Mouse (Mus musculus) gastrocnemius, postnatal 25 days (tissue): Measurements from ENCODE around the gene Hck. TPM values are rescaled to one million over a fixed set of nuclear protein-coding genes. Genes with fewer than 3 reads are reported as not detected.

Experiments used
- DNase-seq: peaks from one replicate; pipeline ENCODE4 v3.0.0; 2022
- long read RNA-seq, 2 experiments: library from polyadenylated mRNA; stranded (forward); transcript quantifications; one replicate each; pipeline ENCODE4 v2.0.0; 2021
- total RNA-seq, 2 experiments: library from RNA; stranded (reverse); gene quantifications; 1 replicate in 1 of 2; 2 replicates in 1 of 2; pipeline ENCODE4 v1.2.3; 2021

Hck gene
- under 1 TPM; 0.21 to 0.26 TPM for total RNA-seq
- long read RNA-seq, experiment 1: 0 reads
- long read RNA-seq, experiment 2: 0 reads

DNA sequence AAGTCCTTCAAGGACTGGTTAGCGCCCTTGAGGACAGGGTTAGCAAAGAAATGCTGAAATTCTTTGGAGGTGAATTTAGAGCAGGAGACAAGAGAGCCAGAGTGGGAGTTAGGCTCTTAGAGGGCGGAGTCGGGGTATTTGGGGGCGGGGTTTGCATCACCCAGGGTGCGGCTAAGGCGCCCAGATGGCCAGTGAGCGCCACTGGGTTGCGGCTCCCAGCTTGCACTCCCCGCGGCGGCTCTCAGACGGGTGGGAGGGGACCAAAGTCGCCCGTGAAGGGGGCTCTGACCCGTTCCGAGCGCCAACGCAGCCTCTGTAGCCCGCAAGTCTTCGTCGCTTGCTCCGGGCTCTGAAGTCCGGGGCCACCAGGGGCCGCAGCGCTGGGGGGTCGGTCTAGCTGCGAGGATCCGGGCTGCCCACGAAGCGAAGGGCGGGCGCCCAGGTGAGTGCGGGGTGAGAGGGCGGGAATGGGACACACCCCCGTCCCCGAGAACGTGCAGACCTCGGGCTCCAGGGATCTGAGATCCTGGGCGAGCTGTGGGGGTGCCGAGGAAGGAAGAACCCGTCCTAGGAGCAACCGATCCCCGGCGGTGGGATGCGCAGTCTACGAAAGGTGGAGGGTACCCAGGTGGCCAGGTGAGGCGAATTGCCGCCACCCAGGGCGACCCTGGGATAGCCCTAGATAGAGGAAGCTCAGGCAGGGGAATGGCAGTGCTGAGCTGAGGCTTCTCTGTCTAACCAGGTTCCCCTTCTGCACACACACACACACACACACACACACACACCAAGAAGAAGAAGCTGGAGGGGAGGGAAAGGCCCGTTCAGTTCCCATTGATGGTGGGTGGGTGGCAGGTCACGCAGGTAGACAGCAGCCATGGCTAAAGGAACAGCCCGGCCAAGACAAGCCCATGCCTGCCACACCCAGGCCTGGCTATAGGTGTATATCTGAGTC lies at the start of gene Hck:
Gene Hck, plus strand, starts transcription at position 156 of the 952 bp plus-strand sequence.
- peak; percentile 33 for DNase-seq

DNA sequence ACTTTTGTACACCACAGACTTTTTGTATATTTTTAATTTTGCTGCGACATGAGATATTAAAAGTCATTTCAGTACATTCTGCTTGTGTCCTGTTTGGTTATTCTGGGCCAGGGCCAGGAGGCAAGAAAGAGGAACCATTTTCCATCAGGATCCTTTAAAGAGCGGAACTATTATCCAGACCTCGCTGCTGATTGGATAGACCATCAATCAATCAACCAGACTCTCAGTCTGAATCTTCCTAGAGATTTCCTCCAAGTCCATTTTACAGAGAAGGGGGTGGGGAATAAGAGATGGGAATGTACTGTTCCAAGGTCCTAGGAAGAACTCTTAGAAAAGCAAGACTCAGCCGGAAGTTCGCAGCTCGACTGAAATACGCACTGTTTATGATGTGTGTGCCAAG lies 48.1 kb upstream of the Hck start:
- no peak for DNase-seq

DNA sequence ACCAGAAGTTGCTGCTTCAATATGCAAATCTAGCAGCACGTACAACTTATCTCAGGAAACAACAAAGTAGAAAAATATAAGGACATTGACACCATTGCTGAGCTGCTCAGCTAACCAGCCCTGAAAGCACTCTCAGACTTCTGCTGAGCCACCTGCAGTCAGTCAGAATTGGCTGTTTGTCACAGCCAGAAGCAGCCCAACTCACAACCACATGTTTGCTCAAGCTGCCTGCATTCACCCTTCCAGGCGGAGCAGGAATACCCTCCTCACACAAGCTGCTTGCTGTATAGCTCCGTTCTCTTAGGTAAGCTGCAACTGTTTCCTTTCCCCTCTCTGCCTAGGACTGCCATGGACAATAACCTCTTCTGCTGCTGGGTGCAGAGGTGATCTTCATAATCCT lies 44.9 kb upstream of the Hck start:
- DNase-seq: no peak

DNA sequence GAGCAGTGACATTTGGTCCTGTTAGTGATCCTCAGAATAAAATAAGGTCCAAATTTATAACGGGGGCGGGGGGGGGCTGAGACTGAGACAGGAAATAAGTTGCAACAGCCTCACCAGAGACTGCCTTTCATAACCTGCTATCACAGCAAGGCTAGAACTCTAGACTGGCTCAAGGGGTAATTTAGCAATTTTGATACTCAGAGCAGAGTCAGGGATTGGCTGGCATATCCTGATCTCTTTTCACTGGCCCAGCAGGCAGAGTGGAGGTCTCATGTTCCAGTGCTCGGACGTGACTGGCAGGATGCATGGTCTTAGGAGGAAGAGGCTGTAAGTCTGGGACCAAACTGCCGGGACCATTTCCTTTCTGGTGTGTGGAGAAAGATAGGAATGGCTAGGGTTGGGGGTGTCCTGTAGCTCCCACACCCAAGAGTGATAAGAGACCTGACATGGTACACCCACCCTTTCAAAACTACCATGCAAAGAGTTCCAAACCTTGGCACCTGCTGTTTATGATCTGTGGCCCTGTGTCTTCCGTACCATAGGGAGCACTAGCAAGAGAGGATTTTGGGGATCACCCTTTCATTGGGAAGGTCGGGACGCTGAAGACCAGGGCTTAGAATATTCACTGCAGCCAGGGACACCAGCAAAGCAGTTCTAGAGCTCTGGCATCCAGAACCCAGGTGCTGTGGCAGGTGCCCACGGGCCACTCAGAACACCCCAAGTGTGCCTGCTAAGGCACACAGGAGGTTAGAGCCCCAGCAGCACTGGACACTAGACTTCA lies 43.9 kb upstream of the Hck start:
- DNase-seq: no peak

DNA sequence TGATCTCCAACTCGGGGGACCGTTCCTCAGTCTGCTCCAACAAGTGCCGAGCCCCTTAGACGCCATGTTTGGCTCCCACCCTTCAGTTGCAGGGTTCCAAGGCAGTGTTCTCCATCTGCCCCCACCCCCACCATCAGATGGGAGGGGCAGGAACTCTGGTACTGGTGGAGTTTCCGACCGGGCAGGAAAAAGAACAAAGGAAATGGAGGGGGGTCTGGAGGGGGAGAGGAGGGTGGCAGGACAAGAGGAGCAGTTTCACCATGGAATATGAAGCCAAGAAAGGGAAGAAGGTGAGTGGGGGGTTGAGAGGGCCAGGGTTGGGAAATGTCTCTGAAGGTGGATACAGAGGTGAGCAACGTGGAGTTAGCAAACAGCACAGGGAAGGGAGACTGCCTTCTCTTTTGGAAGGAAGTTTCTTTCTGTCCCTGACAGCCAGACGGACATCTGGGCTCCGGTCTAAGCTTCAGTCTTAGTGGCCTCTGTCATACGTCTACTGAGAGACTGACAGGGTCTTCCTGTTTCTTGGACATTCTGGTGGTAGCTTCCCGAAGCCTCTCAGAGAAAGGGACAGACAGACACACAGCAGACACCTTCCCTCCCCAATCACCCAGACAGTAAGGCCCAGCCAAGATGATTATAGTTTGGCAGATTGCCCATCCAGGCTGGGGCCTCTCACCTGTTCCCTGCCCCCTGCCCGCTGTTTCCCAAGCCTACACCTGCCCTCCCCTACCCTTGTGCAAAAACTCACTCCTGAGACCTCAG lies 42.3 kb upstream of the Hck start, which contains the start of gene Ccm2l:
Gene Ccm2l, plus strand, starts transcription at position 209 of the 762 bp plus-strand sequence.
- DNase-seq: peak; percentile 55

DNA sequence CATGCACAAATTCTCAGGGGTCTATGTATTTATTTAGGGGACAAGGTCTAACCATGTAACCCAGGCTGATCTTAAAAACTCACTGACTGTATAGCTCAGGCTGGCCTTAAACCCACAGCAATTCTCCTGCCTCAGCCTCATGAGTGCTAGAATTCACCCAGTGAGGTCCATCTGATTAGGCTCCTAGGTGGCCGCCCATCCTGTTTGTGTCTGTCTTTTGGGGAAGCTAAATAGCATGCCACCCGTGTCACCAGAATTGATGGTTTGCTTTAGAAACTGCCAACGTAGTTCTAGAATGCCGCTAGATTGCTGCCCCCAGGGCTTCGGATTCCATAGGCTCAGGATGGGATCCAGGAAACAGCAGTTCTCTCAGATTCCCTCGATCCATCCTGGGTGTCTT lies 41.3 kb upstream of the Hck start:
- no peak for DNase-seq

DNA sequence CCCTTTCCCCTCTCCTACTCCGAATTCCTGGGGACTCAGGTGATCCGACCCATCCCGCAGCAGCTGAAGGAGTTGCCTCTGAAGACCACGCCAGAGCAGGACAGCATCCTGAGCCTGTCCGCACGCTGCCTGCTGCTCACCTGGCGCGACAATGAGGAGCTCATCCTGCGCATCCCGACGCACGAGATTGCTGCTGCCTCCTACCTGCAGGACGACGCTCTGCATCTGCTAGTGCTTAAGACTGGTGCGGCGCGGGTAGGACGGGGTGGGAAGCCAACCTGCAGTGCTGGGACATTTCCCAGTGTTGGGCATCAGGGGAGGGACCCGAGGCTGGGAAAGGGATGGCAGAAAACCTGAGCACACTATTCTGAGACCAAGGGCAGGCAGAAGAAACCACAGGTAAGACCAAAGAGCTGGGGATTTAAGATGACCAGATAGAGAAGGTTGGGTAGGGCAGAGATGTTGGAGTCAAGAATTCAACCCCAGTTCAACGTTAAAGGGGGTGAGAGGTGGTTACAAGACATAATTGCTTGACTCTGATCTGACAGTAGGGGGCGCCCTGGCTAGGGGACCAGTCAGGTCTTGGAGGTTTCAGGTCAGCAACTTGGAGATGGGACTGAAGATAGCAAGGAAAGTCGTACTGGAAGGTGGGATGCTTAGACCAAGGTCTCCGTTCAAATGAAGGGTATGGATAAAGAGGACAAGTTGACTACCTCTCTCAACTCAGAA lies 37.3 kb upstream of the Hck start:
- no peak for DNase-seq

DNA sequence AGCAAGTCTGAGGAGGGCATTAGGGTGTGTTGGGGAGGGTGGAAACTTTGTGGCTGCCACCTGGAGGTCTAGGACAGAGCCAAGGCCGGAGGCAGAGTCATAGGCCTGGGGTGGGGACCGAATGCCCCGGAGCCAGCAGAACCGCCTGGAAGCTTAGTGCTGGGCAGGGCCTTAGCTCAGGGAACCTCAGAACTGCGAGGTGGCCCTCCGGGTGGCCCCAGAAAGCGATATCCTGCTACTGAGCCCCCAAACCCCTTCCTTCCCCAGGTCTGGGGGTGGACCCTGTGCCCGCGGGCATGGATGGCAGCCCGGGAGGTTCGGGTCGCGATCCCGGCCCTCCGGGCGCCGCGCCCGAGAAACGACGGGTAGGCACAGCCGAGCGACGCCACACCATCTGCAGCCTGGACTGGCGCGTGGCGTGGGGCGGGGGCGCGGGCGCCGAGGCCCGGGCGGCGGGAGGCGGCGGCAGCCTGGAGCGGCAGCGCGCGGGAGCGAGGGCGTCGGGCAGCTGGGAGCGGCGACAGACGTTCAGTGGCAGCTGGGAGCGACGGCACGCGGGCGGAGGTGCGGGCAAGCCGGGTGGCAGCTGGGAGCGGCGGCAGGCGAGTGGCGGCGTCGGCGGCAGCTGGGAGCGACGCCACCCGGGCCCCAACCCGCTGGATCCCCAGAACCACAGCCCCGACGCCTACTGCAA lies 36.6 kb upstream of the Hck start:
- DNase-seq: no peak

DNA sequence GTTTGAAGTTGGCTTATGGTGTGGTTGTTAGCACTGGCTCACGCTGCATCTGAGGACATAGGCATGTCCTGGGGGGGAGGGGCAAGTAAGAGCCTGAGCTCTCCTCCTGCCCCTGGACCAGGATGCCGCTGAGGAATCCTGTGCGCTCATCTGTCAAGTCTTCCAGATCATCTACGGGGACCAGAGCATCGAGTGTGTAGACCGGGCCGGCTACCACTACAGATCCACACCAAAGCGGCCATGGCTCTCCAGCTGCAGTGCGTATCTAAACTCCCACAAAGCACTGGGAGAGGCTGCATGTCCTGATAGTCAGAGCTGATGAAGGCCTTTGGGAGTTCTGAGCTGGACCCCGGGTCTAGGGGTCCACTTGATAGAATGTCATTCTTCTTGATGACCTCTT lies 33.6 kb upstream of the Hck start:
- DNase-seq: no peak

DNA sequence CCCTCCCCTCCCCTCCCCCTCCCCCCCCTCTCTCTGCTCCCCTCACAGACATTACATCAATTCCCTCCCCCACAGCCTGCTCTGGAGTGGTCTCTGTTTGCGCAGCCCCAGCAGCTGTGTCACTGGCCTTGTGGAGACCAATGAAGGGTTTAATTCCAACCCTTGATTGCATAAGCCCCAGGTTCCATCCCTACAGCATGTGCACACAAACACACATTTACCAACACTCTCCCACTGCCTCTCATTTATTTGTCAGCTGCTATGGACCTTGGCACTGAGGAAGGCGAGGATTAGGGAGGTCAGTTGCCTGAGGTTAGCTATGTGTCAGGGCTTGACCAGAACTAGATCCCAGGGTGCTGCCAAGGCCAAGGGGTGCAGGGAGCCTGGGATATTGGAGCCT lies 32.3 kb upstream of the Hck start:
- no peak for DNase-seq

DNA sequence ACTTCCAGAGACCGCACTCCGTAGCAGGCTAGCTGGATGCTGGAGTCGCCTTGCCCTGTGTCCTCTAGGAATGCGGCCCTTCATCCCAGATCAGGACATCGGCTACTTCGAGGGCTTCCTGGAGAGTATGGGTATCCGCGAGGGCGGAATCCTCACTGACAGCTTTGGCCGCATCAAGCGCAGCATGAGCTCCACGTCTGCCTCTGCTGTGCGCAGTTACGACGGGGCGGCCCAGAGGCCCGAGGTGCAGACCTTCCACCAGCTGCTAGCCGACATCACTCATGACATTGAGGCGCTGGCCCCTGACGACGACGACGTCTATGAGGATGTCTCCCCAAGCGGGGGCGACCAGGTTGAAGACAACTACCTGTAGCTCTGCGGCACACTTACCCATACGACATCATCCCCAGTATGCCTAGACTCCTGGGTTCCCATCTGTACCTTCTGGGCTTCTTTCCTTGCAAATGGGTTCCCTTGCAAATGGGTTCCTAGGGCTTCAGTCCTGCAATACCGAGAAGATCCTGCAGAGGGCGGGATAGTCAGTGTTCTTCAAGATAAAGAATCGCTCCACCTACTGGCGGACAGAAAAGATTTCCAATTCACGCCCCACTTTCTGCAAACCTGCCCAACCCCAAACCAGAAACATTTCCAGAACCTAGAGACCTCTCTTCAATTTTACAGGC lies 27.3 kb upstream of the Hck start:
- peak; percentile 23 for DNase-seq

DNA sequence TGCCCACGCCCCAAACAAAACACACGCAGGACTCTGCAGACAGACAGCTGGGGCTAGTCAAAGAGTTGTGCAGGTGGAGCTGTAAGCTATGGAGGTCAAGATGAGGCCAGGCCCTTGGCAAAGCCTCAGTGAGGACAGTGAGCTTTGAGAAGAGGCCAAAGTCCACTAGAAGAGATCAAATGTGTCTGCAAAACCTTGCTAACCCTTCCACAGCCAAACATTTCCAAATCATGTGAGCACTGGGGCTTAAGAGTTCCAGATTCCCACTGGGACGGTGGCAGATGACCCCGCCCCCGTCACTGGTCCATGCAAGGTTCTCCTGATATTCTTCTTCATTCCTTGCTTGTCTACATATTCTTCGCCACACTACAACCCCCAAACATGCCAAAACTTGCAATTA lies 26.4 kb upstream of the Hck start:
- DNase-seq: no peak

DNA sequence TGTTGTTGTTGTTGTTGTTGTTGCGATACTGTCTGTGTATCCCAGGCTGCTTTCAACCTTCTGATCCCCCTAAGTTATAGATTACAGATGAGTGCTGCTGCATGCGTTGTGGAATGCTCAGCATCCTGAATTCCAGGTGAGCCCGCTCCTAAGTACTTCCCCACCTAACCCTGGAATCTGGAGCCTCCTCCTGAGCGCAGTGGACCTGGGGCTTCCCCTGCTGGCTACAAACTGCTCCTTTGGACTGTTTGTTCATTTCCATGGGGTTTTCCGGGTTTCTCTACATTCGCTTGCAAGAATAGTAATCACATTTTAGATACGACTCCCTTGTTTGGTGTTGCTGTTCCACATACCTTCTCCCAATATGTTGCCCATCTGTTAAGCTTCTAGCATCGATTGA lies 25.0 kb upstream of the Hck start:
- DNase-seq: no peak

DNA sequence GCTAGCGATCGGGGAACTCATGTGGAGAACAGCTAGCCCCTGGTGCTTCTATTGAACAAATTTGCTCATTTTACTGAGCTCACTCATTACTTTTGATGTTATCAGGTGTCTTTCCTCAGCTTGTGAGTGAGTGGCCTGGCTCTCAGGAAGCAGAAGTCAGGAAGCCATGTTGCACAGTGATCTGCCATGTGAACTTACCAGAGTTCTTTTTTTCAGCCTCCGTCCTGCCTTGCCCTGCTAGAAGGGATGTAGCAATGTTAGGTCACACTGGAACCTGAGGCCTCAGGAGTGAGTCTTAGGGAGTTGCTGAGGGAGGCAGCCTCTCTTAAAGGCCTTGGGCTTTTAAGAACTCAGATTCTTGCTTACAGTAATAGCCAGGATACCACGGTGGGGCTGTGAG lies 24.4 kb upstream of the Hck start:
- DNase-seq: no peak

DNA sequence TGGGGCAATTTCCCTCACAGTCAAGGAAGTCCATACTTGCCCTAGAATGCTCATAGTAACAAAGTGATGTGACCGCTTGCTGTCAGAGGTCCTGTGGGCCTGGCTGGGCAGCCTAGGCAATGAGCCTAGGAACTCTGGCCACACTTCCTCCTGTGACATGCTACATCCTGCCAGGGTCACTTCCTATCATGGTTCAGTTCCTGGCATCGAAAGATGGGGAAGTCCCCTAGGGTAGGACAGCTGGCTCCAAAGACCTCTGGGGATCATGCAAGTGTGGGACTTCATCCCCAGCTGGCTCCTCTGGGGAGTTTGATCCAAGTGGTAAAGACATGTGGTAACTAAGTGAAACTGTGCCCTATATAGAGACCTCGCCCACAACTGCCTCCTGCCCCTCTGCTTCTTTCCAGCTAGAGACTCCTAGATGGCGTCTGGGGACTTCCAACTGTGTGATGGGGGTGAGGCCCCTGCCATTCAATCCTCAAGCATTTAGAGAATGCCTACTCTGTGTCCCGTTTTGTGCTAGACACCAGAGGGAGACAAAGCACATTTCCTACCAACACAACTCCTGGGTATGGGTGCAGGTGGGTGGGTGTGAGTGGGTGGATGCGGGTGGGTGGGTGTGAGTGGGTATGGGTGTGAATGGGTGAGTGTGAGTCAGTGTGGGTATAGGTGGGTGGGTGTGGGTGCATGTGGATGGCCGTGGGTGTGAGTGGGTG lies 23.8 kb upstream of the Hck start:
- no peak for DNase-seq

DNA sequence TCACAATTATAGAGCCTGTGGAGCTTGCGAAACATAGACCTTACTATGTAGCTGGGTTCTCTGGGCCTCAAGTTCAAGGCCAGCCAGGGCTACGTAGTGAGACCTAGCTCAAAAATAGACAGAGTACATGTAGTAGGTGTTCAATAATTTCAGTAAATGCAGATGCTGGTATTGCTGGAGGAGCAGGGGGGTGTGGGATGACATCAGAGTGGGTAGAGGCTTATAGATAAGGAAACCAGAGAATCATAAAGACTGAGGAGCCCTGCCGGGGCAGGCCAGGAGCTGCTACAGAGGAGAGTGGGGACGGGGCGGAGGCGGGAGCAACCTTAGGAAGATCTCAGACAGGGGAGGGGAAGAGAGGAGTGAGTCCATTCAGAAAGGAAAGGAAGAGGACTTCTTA lies 22.7 kb upstream of the Hck start:
- no peak for DNase-seq

DNA sequence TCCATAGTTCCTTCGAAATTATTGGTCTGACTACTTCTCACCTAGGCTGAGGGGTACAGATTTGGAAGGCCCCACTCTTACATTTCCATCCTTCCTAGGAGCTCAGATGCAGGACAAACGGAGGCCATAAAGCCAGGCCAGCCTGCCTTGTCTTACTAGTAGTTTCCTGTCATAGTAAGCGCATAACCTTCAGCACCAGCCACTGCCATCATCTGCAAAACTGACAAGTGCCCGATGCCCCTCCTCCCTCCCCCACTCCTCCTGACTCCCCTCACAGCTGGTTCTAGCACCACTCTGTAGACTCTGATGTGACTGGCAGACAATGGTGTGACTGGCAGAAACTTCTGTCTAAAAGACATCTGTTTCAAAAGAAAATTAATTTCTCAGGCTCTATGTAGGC lies 22.1 kb upstream of the Hck start:
- no peak for DNase-seq

DNA sequence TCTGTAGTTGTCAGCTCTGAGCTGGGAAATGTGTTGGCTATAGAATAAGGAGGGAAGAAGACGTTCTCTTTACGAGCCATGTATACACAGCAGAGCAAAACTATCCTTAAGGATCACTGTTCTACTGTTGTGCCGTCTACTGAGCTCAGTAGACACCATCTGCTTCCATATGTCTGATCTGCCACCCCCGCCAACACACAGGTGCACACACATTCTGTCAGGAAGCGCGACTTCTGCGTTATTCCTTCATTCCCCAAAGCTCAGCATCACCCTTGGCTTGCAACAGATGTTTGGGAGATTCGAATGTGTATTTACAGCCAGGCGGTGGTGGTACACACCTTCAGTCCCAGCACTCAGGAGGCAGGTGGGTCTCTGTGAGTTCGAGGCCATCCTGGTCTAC lies 21.2 kb upstream of the Hck start:
- DNase-seq: no peak

DNA sequence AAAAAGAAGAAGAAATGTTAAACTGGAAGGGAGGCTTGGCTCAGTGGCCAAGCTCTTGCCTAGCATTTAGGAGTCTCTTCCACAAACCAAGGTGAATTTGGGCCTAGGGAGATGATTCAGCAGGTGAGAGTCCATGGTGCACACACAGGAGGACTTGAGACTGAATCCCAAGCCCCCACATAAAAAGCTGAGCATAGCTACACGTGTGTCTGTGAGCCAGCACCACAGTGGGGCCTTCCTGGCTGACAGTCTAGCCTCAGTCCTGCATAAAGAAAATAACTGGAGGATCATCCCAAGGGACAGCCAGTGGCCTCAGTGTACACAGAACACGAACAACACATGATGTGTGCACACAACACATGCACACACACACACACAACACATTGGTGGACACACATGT lies 19.0 kb upstream of the Hck start:
- no peak for DNase-seq
